Mouse (Mus musculus): ENCODE measurements around the gene Tas2r131. TPM values are rescaled to one million over a fixed set of nuclear protein-coding genes. Genes with fewer than 3 reads are reported as not detected.

Tas2r131 gene
- not detected in 2 replicates for polyA plus RNA-seq (2015; fragmentation: Nextera tagmentation; extraction: Ambion mirVana)

DNA sequence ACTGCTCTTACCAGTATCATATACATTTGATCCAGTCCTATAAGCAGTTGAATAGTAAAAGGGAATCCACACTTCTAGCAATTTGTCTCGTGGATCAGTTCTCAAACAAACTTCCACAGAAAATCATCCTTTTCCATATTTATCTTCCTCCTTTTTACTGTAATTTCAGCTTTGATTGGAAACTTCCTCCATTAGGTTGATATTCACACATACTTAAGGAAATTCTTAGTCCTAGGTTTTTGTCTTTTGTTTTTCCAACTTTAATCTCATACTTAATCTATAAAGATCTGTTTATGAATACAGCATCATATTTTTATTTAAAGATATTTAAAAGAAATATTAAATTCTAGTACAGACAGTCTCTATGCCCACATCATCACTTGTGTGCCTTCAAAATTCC, at the start of gene Tas2r131:
Tas2r131 (minus strand) TSS at position 101 of the 400 bp plus-strand sequence.

DNA sequence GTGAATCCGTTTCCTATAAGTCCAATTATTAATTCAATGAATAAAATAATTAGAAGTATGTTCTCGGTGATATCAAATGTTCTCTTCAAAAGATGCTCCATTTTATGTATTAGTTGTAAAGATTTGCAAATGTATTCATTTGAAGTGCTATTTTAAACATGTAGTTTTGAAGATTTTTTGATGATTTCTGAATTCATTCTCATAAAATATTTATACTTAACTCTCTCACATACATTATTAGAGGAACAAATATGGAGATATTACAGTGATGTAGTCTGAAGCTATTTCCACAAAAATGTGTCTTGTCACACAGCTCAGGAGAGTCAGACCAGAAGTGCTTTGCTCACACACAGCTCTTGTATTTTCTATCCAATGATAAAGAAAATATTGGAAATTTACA, 23.1 kb upstream of the Tas2r131 start, which contains the start of gene Tas2r109:
Tas2r109 (minus strand) TSS at position 101 of the 400 bp plus-strand sequence.

GRCm38 (mm10) chr6:132950802-132951201, 6.9 kb downstream of the Tas2r131 start, which contains the start of gene Tas2r129:
Tas2r129 (plus strand) TSS chr6:132951102.

DNA sequence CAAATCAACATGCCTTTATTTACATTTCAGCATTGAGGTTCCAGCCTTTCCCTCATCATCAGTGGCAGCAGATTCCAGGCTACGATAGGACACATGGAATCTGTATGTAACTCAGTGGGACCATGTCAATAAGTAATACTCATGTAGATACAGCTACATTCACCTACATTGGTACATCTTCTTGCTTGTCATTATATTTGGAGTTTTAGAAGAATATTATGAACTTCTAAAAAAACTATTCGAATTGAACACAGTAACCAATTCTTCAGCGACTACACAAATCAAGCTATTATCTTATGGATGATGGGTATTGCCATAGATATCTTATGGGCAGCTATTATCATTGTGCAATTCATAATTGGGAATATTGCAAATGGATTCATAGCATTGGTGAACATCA, 48.4 kb downstream of the Tas2r131 start, which contains the start of gene Tas2r125:
Tas2r125 (plus strand) TSS at position 301 of the 400 bp plus-strand sequence.

Other genes with a start within 250 kb of the Tas2r131 start
- not detected in 2 replicates for gene Tas2r122, start 246.0 kb downstream of the Tas2r131 start, polyA plus RNA-seq (2015; fragmentation: Nextera tagmentation; extraction: Ambion mirVana)
- not detected in 2 replicates for gene Tas2r115, start 219.9 kb downstream of the Tas2r131 start, polyA plus RNA-seq (2015; fragmentation: Nextera tagmentation; extraction: Ambion mirVana)
- not detected in 2 replicates for gene Tas2r124, start 203.2 kb downstream of the Tas2r131 start, polyA plus RNA-seq (2015; fragmentation: Nextera tagmentation; extraction: Ambion mirVana)
- not detected in 2 replicates for gene Tas2r102, start 195.8 kb downstream of the Tas2r131 start, polyA plus RNA-seq (2015; fragmentation: Nextera tagmentation; extraction: Ambion mirVana)
- not detected in 2 replicates for gene Tas2r136, start 179.8 kb downstream of the Tas2r131 start, polyA plus RNA-seq (2015; fragmentation: Nextera tagmentation; extraction: Ambion mirVana)
- not detected in 2 replicates for gene Tas2r117, start 155.1 kb downstream of the Tas2r131 start, polyA plus RNA-seq (2015; fragmentation: Nextera tagmentation; extraction: Ambion mirVana)
- not detected in 2 replicates for gene Tas2r123, start 110.8 kb downstream of the Tas2r131 start, polyA plus RNA-seq (2015; fragmentation: Nextera tagmentation; extraction: Ambion mirVana)
- gene Tas2r116, start 102.5 kb downstream of the Tas2r131 start, polyA plus RNA-seq (2015; fragmentation: Nextera tagmentation; extraction: Ambion mirVana): not detected in 2 replicates
- gene Tas2r110, start 89.9 kb downstream of the Tas2r131 start, polyA plus RNA-seq (2015; fragmentation: Nextera tagmentation; extraction: Ambion mirVana): not detected in 2 replicates
- gene Tas2r113, start 64.9 kb downstream of the Tas2r131 start, polyA plus RNA-seq (2015; fragmentation: Nextera tagmentation; extraction: Ambion mirVana): not detected in 2 replicates
- 0.34 and 0.42 TPM in 2 replicates for gene Tas2r125, start 48.3 kb downstream of the Tas2r131 start, polyA plus RNA-seq (2015; fragmentation: Nextera tagmentation; extraction: Ambion mirVana)
- gene Tas2r129, start 6.8 kb downstream of the Tas2r131 start, polyA plus RNA-seq (2015; fragmentation: Nextera tagmentation; extraction: Ambion mirVana): not detected in 2 replicates
- gene Tas2r109, start 23.0 kb upstream of the Tas2r131 start, polyA plus RNA-seq (2015; fragmentation: Nextera tagmentation; extraction: Ambion mirVana): not detected in 2 replicates
- gene Tas2r103, start 79.2 kb upstream of the Tas2r131 start, polyA plus RNA-seq (2015; fragmentation: Nextera tagmentation; extraction: Ambion mirVana): not detected in 2 replicates
- gene Tas2r140, start 97.9 kb upstream of the Tas2r131 start, polyA plus RNA-seq (2015; fragmentation: Nextera tagmentation; extraction: Ambion mirVana): not detected in 2 replicates
- gene Smim10l1, start 147.0 kb upstream of the Tas2r131 start, polyA plus RNA-seq (2015; fragmentation: Nextera tagmentation; extraction: Ambion mirVana): 126 and 135 TPM in 2 replicates